Mouse (Mus musculus) retina, postnatal 1 day (tissue): ENCODE data around the gene Tsn.
A peak's percentile ranks its signal among the peaks of the same experiment; 100 is the strongest.

Source experiments
- DNase-seq: peaks from one replicate; pipeline ENCODE4 v3.0.0-alpha.2; 2012

Gene Tsn

DNA sequence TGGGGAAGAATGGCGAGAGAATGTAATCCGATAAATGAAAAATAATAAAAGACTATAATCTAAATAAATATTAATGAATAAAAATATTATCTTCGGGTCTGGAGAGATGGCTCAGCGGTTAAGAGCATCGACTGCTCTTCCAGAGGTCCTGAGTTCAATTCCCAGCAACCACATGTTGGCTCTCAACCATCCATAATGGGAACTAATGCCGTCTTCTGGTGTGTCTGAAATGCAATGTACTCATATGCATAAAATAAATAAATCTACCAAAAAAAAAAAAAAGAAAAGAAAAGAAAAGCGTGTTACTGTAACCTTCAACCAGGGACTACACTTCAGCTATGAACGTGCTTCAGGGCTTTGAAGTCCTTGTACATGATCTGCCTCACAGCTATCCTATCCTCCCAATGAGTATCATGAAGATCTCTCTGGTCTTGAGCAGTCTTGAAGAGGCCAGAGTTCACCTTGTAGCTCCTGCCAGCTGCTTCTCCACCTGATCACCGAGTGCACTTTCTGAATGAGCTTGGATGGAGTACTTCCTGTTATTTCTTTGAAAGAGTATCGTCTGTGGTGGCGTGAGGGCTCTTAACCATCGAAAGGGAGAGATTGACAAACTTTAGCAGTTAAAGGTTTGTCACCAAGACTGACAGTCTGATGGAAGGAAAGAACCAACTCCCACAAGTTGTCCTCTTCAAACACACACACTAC lies at the start of gene Tsn:
Gene Tsn, minus strand, starts transcription at position 118 of the 705 bp plus-strand sequence.
- peak; percentile 6 for DNase-seq

DNA sequence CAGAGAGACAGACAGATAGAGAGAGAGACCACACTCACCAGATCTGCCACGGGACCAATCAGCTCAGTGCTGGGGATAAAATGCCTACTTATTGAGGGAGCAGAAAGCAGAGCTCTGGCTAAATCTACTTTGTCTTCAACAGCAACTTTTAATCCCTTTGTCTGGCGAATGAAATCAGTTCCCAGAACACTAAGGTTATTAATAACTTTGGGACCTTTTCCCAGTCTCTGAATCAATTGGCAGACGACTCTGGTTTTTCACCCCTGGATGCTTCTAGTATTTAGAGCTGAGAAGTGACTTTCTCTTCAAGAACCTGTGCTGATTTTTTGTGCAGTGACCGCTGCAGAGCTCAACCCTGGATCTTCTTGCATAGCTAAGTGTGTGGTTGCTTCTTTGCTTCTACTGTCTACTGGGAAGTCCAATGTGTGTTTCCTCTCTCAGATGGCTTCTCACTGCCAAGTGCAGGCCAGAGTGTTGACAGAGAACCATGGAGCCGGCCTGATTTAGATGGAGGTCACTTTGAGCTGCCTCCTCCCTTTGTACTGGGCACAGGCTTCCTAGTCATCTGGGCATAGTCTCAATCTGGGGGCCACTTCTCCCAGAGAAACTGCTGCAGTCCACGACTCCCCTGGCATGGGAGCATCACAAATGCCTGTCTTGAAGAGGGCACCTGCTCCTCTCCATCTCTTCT lies 47.7 kb upstream of the Tsn start:
- DNase-seq: no peak

GRCm38 (mm10) chr1:118349922-118350321 lies 38.4 kb upstream of the Tsn start:
- no peak for DNase-seq

DNA sequence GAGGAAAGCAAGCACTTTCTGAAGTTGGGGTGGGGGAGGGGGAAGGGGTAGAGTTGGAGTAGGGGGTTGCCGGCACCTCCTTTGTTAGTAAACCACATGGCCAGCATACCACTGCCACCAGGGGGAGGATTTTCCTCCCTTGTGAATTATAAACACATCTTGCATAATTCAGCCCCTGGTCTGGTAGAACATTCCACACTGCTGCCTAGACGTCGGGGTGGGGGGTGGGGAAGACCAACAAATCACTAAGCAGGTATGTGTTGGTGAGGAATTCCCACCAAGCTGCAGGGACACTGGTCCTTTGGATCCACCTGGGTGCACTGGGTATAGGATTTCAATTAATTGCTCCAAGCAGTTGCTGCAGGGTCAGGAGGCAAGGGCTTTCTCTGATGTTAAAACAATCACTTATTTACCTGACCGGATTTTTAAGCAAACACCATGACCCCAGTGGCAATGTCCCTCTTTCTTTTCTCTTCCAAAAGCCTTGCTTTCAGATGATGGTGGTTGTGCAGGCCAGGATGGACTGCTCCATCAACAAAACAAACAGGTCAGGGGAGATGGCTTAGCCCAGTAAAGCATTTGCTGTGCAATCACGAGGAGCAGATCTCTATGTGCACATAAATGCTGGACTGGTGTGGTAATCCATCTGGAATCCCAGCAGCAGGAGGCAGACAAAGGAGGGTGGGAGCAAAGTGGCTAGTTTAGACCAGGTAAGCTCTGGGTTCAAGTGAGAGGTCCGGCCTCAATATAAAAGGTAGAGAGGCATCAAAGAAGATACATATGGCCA lies 32.3 kb upstream of the Tsn start:
- DNase-seq: no peak

DNA sequence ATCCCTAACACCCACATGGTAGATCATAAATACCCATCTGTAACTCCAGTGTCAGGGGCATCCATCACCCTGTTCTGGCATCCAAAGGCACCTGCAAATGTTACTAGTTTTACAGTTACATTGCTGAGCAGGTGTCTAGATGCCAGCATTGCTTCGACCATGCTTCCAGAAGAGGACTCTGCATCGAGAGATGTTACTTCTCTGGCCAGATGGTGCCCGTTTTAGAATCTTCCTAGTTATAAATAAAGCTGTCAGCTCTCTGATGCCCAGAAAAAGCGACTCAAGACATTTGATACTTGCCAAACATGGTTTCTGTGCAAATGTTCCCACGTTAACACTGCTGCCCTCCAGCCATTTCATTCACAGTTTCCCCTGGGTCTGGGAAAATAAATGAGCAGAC lies 26.4 kb upstream of the Tsn start:
- no peak for DNase-seq

- peak; percentile 34 for DNase-seq
Measured at GRCm38 (mm10) chr1:118335847-118336246, 24.3 kb upstream of the Tsn start.

DNA sequence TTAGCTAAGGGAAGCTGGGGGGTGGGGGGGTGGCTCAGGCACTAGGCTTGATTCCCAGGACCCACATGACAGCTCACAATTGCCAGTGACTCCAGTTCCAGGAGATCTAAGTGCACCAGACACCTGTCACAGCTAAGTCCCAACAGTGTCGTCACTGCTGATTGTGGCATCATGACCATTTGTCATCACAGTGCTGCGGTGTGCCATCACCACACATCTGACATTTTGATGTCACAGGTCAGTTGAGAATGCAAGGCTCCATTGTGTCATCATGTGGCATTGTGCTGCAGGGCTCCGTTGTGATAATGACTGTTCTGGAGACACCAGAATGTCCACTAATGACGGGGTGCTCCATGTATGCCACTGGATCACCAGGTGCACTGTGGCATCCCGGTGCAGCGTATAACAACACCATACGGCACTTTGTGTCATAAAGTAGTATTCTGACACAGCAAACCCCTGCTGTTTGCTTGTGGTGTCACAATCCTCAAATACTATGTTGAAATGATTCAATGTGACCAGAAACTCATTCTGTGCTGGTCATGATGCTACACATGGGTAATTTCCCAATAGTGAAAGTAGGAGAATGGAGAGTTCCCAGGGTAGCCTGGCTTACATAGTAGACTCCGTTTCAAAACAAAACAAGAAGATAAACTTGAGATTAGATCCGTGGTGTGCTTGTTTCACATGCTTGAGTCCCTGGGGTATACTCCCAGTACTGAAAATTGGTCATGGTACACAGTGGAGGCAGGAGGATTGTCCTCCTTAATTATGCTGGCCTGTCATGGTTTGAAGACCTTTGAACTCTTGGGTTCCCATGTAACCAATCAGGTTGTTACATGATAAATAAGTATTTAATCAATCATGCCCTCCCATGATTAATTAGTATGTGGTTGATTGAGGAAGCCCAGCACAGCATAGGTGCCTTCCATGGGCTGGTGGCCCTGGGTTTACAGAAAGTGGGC lies 23.5 kb upstream of the Tsn start:
- no peak for DNase-seq

GRCm38 (mm10) chr1:118321661-118322201 lies 10.2 kb upstream of the Tsn start, which contains the start of gene Nifk:
Gene Nifk (plus strand): TSS chr1:118321839.
- peak; percentile 98 for DNase-seq

- peak; percentile 44 for DNase-seq
Measured at GRCm38 (mm10) chr1:118320696-118321095, 9.2 kb upstream of the Tsn start.

- peak; percentile 96 for DNase-seq
Measured at GRCm38 (mm10) chr1:118310780-118311621, 538 bp downstream of the Tsn start.

DNA sequence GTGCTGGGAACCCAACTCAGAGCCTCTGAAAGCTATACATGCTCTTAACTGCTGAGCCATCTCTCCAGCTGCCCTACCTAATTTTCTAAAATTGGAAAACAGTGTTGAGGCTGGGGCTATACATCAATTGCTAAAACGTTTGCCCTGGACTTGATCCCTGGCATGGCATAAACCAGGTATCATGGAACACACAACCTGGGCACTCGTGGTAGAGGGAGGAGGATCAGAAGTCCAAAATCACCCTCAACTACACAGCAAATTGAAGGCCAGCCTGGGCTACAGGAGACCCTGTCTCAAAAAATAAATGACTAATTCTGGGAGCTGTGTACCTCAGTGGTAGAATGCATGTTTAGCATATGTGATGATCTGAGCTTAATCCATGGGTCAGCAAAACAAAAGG lies 13.8 kb downstream of the Tsn start:
- DNase-seq: no peak

- DNase-seq: no peak
Measured at GRCm38 (mm10) chr1:118296673-118297072, 14.9 kb downstream of the Tsn start.

DNA sequence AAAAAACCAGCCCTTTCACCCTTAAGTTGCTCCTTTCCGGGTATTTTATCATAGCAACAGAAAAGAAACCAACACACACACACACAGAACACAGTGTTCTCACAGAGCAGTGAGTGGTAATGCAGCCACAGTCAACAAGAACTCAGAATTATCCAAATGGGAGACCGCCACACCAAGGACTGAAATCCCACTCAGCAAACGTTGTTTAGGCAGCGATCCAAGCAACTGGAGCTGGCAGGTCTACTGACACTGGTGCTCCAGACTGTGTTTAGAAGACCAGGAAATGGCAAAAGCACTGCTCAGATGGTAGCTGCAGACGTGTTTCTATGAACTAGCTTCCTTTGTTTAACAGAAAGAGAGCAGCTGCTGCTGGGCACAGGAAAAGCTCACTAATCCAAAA lies 16.7 kb downstream of the Tsn start:
- DNase-seq: no peak

GRCm38 (mm10) chr1:118294192-118294591 lies 17.3 kb downstream of the Tsn start:
- no peak for DNase-seq

DNA sequence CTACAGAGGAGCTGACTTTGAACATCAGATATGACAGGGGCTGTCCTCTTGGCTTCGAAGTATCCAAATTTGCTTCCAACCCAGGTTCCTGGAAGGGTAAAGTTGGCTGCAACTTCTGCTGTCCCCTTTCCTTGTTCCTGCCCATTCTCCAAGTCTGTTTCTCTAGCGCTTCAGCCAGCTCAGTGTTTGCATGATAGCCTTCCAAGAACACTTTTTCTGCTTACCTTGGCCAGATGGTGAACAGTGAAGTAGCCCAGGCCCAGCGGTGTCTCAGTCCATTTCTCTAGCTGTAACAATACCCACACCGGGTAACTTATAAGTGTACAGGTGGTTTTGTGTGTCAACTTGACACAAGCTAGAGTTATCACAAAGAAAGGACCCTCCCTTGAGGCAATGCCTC lies 19.2 kb downstream of the Tsn start:
- no peak for DNase-seq

DNA sequence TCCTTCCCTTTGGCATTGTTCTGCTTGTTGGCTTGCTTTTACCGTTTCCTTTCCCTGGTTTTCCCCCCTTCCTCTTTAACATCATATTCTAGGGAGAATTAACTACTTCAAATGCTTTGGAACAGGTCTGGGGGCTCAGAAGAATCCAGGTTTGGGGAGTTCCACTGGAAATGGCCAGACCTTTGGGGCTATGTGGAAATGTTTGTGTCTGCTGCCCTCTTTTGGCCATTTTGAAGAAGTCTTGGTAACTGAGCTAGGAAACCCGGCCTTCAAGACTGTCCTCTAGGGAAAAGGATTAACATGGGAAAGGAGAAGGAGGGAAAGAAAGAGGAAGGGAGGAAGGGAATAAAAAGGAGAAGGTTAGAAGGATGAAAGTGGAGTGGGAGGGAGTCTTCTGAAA lies 36.4 kb downstream of the Tsn start:
- peak; percentile 66 for DNase-seq

- DNase-seq: no peak
Measured at GRCm38 (mm10) chr1:118251931-118252330, 59.6 kb downstream of the Tsn start.
